Mouse (Mus musculus) kidney, adult 18-20 months (tissue): ENCODE results near the gene Arhgef2.
A peak's percentile ranks its signal among the peaks of the same experiment; 100 is the strongest.
"Not testable (repeated sequence)": the region's sequence is repeated elsewhere in the genome, so short reads cannot be mapped to it uniquely, and the experiment has no call there.

Source experiments
- DNase-seq: peaks from one replicate; pipeline ENCODE4 v3.0.0; 2021

Arhgef2 gene

DNA sequence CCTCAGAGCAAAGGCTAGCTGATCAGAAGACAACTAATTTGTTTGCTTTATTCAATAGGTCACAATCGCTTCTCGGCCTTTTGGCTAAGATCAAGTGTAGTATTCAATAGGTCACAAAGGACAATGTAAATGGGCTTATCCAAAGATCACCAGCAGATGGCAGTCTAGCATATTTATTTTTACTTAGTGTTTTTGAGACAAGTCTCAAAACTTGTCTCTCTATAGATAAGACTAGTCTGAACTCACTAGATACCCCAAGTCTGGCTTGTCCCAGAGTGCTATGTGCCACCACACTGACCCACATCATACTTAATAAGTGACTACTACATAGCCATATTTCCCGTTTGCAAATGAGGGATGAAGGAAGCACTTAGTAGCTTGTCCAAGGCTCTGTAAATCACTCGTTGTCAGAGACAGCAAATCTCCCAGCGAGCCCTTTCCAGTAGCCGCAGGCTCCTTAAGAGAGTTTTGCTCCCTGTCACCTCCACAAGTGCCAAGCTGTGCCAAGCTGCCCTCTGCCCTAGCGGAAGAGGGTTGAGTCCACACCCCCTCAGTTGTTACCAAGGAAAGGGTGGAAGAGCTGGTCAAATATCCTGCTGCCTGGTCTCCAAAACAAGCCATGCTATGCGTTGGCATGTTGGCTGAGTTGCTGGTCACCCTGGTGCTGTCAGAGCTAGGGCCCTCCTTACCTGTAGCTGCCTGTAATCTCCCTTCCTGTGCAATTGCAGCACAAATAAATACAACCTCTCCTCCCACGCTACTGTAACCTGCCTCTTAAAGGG is 13.6 kb upstream of the Arhgef2 start:
- peak; percentile 65 for DNase-seq

DNA sequence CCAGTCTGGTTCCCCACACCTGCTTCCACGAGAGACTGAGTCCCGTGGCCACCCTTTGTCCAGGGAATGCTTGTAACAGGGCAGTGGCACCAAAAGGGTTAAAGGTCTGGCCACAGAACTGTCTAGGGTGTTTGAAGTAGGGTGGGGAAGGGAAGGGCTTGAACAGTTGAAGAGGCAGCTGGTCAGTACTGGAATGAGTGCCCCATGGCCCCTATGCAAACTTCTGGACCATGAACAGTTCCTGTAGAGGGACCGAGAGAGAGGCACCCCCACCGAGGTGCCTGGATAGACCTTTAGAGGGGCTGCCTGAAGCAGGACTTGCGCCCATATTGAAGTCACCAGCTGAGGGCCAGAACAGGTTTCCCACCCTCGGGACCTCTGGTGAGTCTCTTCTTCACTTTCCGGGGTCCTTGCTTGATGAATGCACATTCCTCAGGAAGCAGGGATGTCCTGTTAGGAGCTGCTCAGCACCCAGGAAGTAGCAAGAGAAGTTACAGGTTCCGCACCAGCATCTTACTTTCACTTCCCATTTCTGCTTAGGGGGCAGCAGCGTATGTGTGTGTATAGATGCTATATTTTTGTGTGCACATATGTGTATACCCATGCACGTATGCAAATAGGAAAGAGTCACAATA is 12.7 kb upstream of the Arhgef2 start:
- peak; percentile 21 for DNase-seq

DNA sequence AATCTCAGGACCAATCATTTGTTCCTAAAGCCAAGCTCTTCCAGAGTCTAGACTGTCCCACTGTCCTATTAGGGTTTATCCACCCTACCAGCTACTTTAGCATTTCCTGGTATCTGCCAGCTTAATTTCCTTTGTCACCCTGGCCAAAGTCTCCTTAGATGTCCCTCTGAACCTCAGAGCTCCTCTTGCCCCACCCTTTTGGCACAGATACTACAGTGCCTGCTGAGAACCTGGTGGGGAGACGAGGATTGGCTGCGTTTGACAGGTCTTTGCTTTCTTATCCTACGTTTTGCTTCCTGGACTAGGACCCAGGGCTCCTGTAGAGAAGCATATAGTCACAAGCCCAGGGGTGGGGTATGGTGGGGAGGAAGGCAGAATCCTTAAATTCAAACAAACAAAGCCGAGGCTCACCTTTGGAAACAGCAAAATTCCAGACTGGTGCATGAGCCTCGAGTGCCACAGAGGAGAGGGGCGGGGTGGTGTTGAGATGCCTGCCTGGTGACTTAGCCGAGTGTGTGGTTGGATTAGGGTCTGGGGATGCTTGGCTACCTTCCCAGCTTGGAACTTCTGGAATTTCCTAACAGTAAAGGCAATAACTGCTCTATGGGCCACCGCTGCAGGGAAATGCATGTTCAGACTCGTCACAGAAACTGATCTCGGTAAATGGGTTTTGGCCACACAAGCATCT is 11.7 kb upstream of the Arhgef2 start:
- DNase-seq = peak; percentile 35

DNA sequence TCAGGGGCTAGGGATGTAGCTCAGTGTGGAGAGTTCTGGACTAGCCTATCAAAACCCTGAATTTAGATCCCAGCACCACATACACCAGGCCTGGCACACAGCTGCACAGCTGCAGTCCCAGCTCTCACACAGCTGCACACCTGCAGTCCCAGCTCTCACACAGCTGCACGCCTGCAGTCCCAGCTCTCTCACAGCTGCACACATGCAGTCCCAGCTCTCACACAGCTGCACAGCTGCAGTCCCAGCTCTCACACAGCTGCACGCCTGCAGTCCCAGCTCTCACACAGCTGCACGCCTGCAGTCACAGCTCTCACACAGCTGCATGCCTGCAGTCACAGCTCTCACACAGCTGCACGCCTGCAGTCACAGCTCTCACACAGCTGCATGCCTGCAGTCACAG is 9.2 kb upstream of the Arhgef2 start:
- not testable (repeated sequence) for DNase-seq

DNA sequence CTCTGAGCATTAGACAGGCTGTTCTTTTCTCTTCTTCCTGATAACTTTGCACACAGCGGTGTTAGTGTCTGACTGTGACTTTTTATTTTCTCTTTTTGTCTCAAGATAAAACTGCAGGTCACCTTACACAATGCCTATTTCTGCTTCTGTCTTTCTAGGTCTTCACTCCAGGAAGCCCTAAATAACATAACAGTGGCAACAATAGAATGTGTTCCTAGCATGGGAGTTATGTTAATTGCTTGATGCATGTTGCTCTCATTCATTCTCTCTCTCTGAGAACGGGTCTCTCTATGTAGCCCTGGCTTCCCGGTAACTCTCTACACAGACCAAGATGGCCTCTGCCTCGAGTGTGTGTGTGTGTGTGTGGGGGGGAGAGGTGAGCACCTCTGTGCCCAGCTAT is 3.3 kb upstream of the Arhgef2 start:
- no peak for DNase-seq

DNA sequence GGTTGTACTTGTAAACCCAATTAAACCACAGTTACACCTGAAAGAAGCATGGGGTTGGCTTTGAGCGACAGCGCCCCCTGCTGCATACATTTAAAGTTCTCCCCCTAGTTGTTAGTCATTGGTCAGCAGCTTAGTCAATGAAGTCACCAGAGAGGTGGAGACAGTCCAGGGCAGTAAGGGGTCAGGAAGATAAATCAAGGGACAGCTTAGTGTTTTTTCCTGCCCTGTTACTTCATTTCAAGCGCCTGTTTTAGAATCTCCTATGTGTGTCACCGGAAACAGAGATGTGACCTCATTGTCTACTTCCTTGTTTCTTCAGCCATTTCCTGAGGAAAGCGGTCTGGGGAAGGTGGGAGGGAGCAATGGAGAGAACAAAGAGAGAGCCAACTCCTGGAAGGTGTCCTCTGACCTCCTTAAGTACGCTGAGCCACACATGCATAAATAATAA is 2.0 kb upstream of the Arhgef2 start:
- DNase-seq = peak; percentile 88

DNA sequence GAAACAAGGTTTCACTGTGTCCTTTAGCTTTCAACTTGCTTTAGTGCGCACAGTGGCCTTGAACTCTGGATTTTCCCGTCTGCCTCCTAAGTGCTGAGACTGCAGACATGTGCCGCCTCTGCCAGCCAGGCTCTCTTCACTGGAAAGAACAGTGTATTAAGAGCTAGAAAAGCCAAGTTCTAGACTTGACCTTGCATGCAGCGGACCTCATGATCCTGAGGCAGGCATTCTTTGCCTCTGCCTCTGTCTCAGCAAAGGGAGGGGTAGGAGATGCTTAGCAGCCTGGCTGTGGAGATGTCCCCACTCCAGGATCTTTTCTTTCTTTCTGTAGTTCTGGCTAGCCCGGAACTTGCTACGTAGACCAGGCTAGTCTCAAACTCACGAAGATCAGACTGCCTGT is 903 bp upstream of the Arhgef2 start:
- DNase-seq = no peak

DNA sequence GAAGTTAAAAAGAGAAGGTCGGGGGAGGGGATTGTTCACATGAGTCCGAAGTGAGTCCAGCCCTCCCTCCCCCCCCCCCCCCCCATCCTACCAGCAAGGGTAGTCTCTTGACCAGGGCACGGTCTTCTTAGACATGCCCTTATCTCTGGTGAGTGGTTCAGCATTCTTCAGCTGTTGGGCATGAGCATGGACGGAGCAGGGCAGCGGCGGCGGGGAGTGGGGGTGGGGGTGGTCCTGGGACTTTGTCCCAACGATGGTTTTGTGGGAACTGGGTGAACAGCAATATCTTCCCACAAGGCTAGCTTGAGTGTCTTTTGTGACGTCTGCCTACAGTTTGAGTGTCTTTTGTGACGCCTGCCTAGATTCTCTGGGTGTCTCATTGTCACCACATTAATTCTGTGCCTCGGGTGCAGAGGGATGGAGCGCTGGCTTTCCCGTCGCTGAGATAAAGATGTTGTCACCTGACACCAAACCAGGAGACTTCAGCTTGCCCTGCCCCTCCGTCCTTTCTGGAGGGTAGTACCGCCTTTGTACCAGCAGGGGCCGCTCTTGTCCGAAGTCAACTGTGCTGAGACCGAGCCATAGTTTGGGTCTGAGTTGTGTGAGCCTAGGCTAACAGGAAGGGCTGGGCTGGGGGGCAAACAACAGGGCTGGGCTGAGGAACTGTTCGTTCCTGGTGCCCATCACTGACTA is 1.4 kb downstream of the Arhgef2 start:
- DNase-seq = peak; percentile 92

DNA sequence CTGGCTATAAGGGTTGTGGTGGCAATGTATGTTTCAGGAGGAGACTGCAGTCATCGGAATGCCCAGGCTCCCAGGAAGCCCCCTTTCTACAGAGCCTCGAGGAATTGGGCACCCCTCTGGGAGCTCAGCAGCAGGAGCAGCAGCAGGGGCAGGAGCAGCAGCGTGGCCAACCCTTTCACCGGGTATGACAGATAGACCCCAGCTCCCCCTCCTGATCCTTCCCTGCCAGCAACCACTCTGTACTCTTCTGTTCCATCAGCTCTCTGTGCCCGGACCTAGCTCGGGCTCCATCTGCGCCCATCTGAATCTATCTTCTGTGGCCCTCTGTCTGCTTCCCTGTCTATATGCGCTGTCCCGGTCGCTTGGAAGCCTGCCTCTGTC is 2.0 kb downstream of the Arhgef2 start:
- DNase-seq = no peak

DNA sequence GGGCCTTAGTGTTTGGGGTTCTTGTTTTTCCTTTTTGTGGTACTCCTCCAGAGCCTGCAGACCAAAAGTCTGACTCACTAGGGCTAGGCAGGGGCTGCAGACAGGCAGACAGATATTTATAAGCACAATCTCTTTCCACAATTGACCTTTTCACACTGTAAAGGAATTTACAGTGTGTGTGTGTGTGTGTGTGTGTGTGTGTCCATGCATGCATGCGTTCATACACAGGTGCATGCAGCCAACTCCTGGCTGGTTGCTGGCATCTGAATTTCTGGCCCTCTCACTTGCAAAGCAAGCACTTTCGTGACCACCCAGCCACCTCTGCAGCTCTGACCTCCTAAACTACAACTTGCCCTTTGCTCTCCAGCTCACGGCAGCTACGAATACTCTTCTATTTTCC is 3.3 kb downstream of the Arhgef2 start:
- no peak for DNase-seq

DNA sequence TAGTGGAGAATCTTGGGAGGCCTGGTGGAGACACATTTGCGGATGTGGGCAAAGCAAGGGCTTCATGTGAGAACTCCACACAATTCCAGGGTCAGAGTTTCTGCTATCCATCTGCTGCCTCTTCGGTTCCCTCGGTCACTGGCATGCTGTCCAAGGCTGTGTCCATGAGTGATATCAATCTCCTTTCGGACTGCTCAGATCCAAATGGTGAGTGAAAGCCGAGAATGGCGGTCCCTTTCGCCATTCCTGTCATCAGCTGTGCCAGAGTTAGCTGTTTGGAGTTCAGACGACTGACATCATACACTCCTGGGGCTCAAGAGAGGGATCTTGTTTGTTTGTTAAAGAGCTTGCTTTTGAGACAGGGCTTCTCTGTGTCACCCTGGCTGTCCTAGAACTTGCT is 8.7 kb downstream of the Arhgef2 start:
- no peak for DNase-seq

DNA sequence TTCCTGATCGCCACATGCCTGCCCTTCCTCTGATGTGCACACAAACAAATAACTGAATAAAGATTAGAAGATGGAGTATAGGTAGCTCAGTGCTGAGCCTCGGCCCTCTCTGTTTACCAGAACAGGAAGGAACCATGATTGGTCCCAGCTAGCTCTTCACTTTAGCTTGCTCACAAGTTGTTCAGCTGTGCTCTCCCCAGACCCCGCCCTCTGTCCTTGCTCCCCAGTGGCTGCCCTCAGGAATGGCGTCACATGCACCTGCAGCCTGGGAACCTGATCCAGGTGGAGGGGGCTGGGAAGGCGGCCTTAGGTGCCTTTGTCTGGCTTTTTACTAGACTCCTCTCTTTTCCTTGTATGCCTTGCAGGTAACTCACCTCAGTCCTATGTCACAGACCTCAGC is 9.4 kb downstream of the Arhgef2 start:
- DNase-seq = peak; percentile 64

DNA sequence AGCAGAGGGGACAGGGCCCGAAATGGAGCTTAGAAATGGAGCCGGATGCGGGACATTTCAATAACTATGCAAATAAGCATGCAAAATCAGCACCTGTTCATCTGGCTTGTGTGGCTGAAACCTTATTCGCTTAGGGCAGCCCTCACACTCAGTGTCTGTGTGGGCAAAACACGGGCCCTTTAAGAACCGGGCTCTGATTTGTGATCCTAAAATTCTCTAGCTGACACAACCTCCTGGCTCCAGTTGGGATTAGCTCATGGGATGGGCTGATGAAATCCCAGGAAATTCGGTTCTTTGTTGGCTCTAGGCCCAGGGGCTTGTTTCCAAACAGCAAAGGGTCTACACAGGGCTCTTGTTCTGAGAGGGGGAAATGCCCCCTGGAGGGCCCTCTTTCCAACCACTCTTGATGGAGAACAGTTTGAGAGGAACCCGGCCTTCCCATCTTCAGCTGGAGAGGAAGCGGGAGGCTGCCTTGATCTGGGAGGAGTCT is 10.2 kb downstream of the Arhgef2 start:
- DNase-seq = no peak

DNA sequence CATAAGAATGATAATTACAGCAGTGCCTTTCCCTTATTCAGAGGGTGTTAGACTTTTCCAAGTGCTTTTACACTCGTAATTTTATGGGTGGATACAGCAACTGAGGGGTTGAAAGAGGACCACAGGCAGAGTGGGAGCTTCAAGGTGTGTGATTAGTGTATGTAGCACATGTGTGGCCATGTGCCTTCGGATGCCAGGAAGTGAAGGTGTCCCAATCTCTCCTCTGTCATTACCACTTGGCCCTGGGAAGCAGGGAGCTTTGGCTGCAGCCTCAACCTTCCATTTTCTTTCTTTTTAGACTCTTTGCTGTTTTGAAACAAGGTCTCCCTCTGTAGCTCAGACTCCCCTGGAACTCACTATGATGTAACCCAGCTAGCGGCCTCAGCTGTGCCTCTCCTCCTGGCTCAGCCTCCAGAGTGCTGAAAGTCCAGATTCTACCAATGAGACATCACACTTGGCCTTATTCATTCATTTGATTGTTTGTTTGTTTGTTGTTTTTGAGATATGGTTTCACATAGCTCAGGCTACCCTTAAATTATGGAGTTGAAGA is 11.3 kb downstream of the Arhgef2 start:
- DNase-seq = no peak

DNA sequence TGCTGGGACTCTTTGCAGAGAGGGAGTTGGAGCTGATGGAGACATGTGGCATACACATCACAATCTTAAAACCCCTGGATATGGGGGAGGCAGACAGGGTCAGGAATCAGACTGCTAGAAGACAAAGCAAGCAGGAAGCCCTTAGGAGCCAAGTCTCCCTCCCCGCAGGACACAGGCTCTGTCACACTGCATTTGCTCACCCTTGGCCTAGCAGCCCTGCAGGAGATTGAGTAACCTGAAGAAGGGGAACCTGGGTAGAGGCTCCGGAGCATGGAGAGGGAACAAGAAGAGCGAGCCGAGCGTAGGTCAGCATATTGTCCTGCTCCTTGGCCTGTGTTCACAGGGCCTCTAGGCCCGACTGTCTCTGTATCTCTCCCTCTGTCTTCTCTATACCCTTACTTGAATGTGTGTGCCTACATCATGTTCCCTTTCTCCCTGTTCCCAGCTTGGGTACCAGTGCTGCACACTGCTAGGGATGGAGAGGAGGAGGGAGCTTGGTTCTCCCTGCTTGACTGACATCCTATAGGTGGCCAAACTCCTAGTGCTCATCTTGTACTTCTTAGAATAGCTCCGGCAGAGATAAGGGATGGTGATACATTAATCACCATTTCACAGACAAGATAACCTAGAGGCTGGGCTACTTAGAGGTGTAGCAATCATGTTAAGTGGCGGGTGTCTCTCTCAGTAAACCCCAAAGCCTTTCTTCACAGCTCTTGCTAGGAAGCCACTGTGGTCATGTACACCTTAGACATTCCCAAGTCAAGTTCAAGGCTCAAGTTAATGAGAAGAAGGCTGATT is 12.5 kb downstream of the Arhgef2 start:
- no peak for DNase-seq

DNA sequence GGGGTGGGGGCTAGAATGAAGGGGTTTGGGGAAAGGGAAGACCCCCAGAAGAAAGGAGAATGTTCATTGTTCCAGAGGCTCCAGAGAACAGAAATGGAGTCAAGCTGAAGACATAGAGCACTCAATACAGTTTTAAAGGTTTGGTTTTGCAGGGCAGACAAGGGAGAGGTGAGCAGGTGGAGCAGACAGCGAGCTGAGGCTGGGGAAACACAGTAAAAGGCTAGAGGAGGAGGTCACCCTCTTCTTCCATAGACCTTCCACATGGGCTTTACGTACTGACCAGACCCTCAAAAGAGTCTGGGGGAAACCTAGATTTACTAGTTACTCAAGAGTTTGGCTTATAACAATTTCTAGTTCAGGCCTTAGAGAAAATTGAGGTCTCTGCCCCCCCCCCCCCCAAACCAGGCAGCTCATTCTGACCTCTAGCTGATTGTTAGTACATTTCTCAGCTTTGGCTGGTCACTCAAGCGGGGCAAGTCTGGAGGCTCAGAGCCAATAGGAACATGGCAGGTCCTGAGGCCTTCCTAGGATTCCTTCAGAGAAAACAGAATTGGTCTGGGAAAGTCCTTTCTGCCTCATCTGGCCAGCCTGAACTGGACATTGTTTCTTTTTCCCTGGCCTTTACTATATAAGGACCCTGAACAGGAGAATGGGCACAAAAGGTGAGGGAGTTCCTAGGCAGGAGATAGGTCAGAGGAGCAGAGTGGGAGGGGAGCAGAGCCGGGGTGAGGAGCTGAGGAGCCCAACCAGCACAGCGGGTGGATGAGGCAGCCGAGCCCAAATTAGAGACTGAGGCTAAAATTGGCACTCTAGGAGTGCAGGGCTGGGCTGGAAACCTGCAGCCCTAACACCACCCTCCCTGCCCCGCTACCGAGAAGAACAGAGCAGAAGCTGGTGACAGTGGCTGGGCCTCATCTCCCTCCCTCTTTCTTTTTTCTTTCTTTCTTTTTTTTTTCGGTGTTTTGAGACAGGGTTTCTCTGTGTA is 13.6 kb downstream of the Arhgef2 start:
- peak; percentile 76 for DNase-seq

DNA sequence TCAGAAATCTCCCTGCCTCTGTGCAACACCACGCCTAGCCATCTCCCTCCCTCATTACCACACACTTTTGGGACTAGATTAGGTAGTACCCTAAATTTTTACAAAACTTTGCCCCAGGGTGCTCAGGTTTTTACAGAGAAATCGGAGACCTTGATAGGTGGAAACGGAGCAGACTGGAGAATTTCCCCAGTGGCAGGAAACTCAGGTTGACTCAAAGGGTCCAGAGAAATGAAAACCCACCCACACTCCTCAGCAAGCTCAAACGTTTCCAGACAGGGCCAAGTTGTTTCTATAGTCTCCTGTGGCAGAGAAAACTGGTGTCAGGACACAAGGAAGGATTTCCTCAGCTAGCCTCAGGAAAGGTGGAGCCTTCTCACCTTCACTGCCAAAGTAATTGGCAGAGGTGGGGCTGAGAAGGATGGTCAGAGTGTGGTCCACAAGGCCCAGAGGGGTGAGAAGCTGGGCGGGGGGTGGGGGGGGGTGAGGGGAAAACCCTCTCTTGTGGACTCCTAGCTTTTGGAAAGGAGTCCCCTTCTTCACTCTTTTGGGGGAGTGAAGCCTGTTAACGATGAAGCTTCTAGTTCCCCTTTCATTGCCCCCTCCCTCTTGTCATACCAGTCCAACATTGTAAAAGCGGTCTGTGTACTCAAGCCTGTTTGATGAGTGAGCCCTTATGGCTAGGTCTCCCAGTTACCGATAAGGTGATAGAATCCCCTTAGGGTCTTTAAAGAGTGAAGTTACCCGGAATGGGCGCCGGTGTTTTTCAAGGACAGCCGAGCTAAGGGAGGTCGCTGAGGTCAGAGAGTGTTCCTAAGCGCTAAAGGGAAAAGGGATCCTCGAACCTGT is 14.6 kb downstream of the Arhgef2 start:
- no peak for DNase-seq

DNA sequence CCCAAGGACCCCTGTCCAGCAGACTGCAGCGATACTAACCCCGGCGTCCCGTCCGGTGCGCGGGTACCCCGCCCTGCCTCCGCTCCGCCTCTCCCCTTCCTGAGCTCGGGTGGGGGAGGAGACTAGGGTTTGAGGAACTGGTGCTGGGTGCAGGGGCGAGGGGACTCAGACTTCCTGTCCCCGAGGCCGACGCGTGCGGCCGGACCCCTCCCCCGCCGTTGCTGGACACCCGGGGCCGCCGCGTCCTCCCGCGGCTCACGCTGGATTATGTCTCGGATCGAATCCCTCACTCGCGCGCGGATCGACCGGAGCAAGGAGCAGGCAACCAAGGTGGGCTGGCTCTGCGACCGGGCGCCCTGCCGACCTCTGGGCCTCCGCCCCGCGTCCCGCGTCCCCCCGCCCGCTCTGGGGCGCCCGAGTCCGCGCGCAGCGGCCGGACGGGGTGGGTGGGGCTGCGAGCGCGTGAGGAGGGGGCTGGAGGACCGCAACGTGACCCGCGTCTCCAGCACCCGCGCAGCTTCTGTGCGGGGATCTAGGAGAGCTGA is 15.3 kb downstream of the Arhgef2 start:
- peak; percentile 82 for DNase-seq

DNA sequence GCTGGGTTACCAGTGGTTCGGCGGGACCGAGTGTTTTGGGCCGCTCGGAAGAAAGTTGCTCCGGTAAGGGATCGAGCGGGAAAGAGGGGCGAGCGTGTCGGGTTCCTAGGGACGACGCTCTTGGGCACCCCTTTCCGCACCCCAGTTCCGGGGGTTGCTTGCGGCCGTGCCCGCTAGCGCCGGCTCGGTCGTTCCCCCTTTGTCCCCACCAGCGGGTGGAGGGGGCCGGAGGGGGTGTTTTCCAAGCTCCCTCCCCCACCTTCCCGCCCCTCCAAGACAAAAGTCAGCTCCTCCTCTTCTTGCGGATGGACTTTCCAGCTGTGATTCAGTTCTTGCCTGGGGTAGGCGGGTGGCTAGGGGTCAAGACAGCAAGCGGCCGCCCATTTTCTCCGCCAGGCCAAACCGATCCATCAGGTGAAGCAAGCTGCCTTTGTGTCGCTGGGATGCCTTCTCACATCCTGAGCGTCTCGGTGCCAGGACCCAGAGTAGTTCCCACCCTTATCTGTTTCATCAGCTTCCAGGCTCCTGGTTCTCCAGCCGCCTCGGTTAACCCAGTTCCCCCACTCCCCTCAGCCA is 15.9 kb downstream of the Arhgef2 start:
- peak; percentile 71 for DNase-seq
